Mouse (Mus musculus) forebrain, embryonic 16.5 days (tissue): ENCODE data around the gene Fam45a. TPM values are rescaled to one million over a fixed set of nuclear protein-coding genes. Genes with fewer than 3 reads are reported as not detected.

Experiments used
- ATAC-seq: fragments of 200-750 bp; cut with Nextera tagmentation; 2 replicates; pipeline ENCODE4 v1.8.0; 2017; ENCODE audit warnings: mild to moderate bottlenecking, moderate library complexity
- H3K27ac ChIP-seq: fragments of 300-500 bp; sonication (generic); 2 replicates; pipeline ENCODE4 v1.5.1; 2014; ENCODE audit warnings: low read length, control low read depth
- H3K27me3 ChIP-seq: fragments of 300-500 bp; sonication (generic); replicated peaks from 2 replicates; pipeline ENCODE4 v1.6.1; 2014; ENCODE audit warnings: low read length; ENCODE audit not compliant: control insufficient read depth, insufficient read depth
- H3K36me3 ChIP-seq: fragments of 300-500 bp; sonication (generic); 2 replicates; pipeline ENCODE4 v1.6.1; 2014; ENCODE audit not compliant: control insufficient read depth, insufficient read depth
- H3K4me1 ChIP-seq: fragments of 300-500 bp; sonication (generic); replicated peaks from 2 replicates; pipeline ENCODE4 v1.6.1; 2014; ENCODE audit warnings: low read length; ENCODE audit not compliant: control insufficient read depth, insufficient read depth
- H3K4me2 ChIP-seq: fragments of 300-500 bp; sonication (generic); 2 replicates; pipeline ENCODE4 v1.6.1; 2014; ENCODE audit warnings: mild to moderate bottlenecking, low read length, control low read depth
- H3K4me3 ChIP-seq: fragments of 300-500 bp; sonication (generic); replicated peaks from 2 replicates; pipeline ENCODE4 v1.5.1; 2014; ENCODE audit warnings: mild to moderate bottlenecking, low read length, control low read depth
- H3K9ac ChIP-seq: fragments of 300-500 bp; sonication (generic); replicated peaks from 2 replicates; pipeline ENCODE4 v1.6.1; 2014; ENCODE audit warnings: low read depth, low read length, control low read depth
- H3K9me3 ChIP-seq: fragments of 300-500 bp; sonication (generic); 2 replicates; pipeline ENCODE4 v1.6.1; 2016; ENCODE audit warnings: low read length; ENCODE audit not compliant: control insufficient read depth
- WGBS: fragments of 180-500 bp; shearing (Covaris S2); extraction: QIAGEN DNeasy Blood & Tissue Kit; methylation state at CpG from one replicate; pipeline ENCODE4 v1.1.7; 2014; 5-methylcytosine and 5-hydroxymethylcytosine counted together
- polyA plus RNA-seq: library from polyadenylated mRNA; unstranded; fragments of >200 nt; fragmentation: Nextera tagmentation; extraction: Ambion mirVana; gene quantifications from 2 replicates; pipeline ENCODE4 v1.2.1, GENCODE M21; 2015

Fam45a gene
- polyA plus RNA-seq, 1 experiment from 2014 or later, result 42.9 TPM

- Histone ChIP-seq H3K4me3 (peak within 1 kb of the TSS; percentile 99), H3K27me3 (no peaks in the 10 kb centered on the region), H3K4me1 (peaks cover 12% of the 10 kb centered on the region), H3K9me3 (no peaks in the 10 kb centered on the region), H3K36me3 (no peaks in the 10 kb centered on the region), H3K27ac (peak within 1 kb of the TSS; percentile 97), H3K4me2 (peak within 1 kb of the TSS; percentile 78), H3K9ac (peak within 1 kb of the TSS; percentile 99)
- WGBS, result under 1% methylated on average over 57 of the region's 57 CpGs
- peak; percentile 97 for ATAC-seq
These were observed 20.7 kb upstream of the Fam45a start, which contains the start of gene Eif3a for GRCm38 (mm10) chr19:60790551-60791161. TSS of gene Eif3a (minus strand) at chr19:60790658.

GRCm38 (mm10) chr19:60791164-60791563 is 20.2 kb upstream of the Fam45a start:
- H3K4me1 ChIP-seq, result peaks cover 12% of the 10 kb centered on the region
- H3K4me3 ChIP-seq, result peak overlapping the region; percentile 99
- no peaks in the 10 kb centered on the region for H3K27me3 ChIP-seq
- WGBS, result 13% methylated on average over 9 of the region's 9 CpGs
- ATAC-seq, result peak; percentile 14; the same call in 1 of the 2 replicates
- H3K9me3 ChIP-seq, result no peaks in the 10 kb centered on the region
- H3K4me2 ChIP-seq, result peak overlapping the region; percentile 78
- H3K36me3 ChIP-seq, result no peaks in the 10 kb centered on the region
- peak overlapping the region; percentile 97 for H3K27ac ChIP-seq
- peak overlapping the region; percentile 99 for H3K9ac ChIP-seq

GRCm38 (mm10) chr19:60793170-60793707 is 18.1 kb upstream of the Fam45a start:
- H3K27ac ChIP-seq, result no peak overlapping the region
- 0 out of 2 replicates have a peak, but pooled peaks cover 2% of the 10 kb centered on the region for H3K27me3 ChIP-seq
- no peak overlapping the region for H3K4me3 ChIP-seq
- no peak overlapping the region for H3K9ac ChIP-seq
- H3K4me1 ChIP-seq, result peaks cover 6% of the 10 kb centered on the region
- WGBS, result 88% methylated on average over 2 of the region's 2 CpGs
- no peaks in the 10 kb centered on the region for H3K9me3 ChIP-seq
- no peaks in the 10 kb centered on the region for H3K36me3 ChIP-seq
- no peak overlapping the region for H3K4me2 ChIP-seq
- ATAC-seq, result no peak

DNA sequence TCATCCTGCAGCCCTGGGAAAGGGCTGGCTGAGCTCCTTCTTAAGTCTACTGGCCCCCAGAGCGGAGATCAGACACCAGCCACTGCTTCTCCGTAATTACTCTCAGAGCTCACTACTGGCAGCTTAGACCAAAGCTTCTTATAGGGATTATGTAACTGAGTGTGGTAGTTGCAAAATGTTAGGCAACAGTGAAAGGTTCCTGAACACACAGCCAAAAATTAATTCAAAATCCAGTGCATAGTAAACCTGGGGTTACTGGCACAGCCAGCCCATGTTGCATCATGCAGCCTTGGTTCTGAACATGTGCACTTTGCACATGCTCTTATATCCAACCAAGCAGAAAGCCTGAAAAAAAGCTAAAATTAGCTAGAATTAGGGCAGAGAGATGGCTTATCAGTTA is 16.1 kb upstream of the Fam45a start:
- Histone ChIP-seq H3K36me3 (no peaks in the 10 kb centered on the region), H3K9ac (no peak overlapping the region), H3K27ac (no peak overlapping the region), H3K4me2 (no peak overlapping the region), H3K4me3 (no peak overlapping the region), H3K27me3 (0 out of 2 replicates have a peak, but pooled peaks cover 5% of the 10 kb centered on the region), H3K9me3 (no peaks in the 10 kb centered on the region), H3K4me1 (peaks cover 3% of the 10 kb centered on the region)
- no peak for ATAC-seq
- WGBS, result 83% methylated on average over 2 of the region's 2 CpGs

GRCm38 (mm10) chr19:60797415-60797814 is 14.0 kb upstream of the Fam45a start:
- H3K4me1 ChIP-seq, result no peaks in the 10 kb centered on the region
- no peaks in the 10 kb centered on the region for H3K9me3 ChIP-seq
- no peak overlapping the region for H3K4me2 ChIP-seq
- H3K4me3 ChIP-seq, result no peak overlapping the region
- no peak for ATAC-seq
- 0 out of 2 replicates have a peak, but pooled peaks cover 5% of the 10 kb centered on the region for H3K27me3 ChIP-seq
- H3K9ac ChIP-seq, result no peak overlapping the region
- no peak overlapping the region for H3K27ac ChIP-seq
- WGBS, result 91% methylated on average over 2 of the region's 2 CpGs
- H3K36me3 ChIP-seq, result no peaks in the 10 kb centered on the region

- Histone ChIP-seq H3K4me3 (no peak overlapping the region), H3K27ac (no peak overlapping the region), H3K9ac (no peak overlapping the region), H3K9me3 (no peaks in the 10 kb centered on the region), H3K4me2 (no peak overlapping the region), H3K4me1 (no peaks in the 10 kb centered on the region), H3K36me3 (no peaks in the 10 kb centered on the region), H3K27me3 (0 out of 2 replicates have a peak, but pooled peaks cover 5% of the 10 kb centered on the region)
- 77% methylated on average over 7 of the region's 7 CpGs for WGBS
- ATAC-seq, result no peak
These were observed 11.4 kb upstream of the Fam45a start for GRCm38 (mm10) chr19:60799867-60800569.

DNA sequence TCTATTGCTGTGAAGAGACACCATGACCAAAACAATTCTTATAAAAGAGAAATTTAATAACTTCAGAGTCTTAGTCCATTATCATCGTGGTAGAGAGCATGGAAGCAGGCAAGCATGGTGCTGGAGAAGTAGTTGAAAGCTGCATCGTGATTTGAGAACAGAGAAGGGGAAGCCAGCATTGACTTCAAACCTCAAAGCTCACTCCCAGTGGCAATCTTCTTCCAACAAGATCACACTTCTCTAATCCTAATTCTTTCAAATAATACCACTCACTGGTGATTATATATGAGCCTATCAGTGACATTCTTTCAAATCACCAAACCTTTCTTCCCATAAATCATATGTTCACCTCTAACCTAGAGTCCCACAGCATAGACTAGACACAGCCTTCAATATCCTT is 6.5 kb upstream of the Fam45a start:
- Histone ChIP-seq H3K27ac (no peak overlapping the region), H3K9ac (no peak overlapping the region)
- 73% methylated on average over 2 of the region's 2 CpGs for WGBS

GRCm38 (mm10) chr19:60809927-60810326 is 1.5 kb upstream of the Fam45a start:
- ATAC-seq, result no peak
- Histone ChIP-seq H3K27ac (no peak overlapping the region), H3K4me1 (peaks cover 7% of the 10 kb centered on the region), H3K9me3 (no peaks in the 10 kb centered on the region), H3K36me3 (peaks cover 2% of the 10 kb centered on the region; the same call in 1 of the 2 replicates), H3K4me2 (no peak overlapping the region), H3K9ac (no peak overlapping the region), H3K4me3 (no peak overlapping the region), H3K27me3 (no peaks in the 10 kb centered on the region)
- WGBS, result 93% methylated on average over 2 of the region's 2 CpGs

More for the DNA sequence above, 6.5 kb upstream of the Fam45a start:
- H3K4me2 ChIP-seq, result no peak overlapping the region
- ATAC-seq, result no peak
- H3K4me1 ChIP-seq, result no peaks in the 10 kb centered on the region
- H3K9me3 ChIP-seq, result no peaks in the 10 kb centered on the region
- H3K27me3 ChIP-seq, result no peaks in the 10 kb centered on the region
- H3K4me3 ChIP-seq, result no peak overlapping the region
- H3K36me3 ChIP-seq, result no peaks in the 10 kb centered on the region

DNA sequence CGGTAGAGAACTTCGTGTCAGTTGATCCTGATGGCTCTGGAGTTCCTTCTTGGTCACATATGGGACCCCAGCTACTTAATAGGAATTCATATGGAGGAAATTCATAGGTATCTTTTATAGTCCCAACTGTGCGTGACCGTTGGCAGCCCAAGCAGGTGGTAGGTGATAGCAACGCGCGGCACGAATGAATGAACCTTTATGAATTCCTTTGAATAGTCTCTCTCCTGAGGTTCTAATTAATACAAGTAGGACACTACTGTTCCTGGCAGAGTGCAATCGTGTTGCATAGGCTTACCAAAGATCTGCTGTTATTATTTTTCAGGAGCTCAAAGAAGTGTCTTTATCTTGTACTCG is 628 bp downstream of the Fam45a start:
- Histone ChIP-seq H3K27me3 (no peaks in the 10 kb centered on the region), H3K4me1 (peaks cover 7% of the 10 kb centered on the region), H3K27ac (no peak overlapping the region), H3K4me3 (peak overlapping the region; percentile 74), H3K36me3 (peaks cover 8% of the 10 kb centered on the region), H3K9me3 (no peaks in the 10 kb centered on the region), H3K4me2 (peak overlapping the region; percentile 67), H3K9ac (peak overlapping the region; percentile 83)
- 0 out of 2 replicates have a peak, but pooled peaks have one; percentile 5 for ATAC-seq
- 11% methylated on average over 10 of the region's 10 CpGs for WGBS
